Mouse (Mus musculus): ENCODE measurements around the gene H2-DMb1.
A peak's percentile ranks its signal among the peaks of the same experiment; 100 is the strongest.
"Not testable (repeated sequence)": the region's sequence is repeated elsewhere in the genome, so short reads cannot be mapped to it uniquely, and the experiment has no call there.

The H2-DMb1 gene

DNA sequence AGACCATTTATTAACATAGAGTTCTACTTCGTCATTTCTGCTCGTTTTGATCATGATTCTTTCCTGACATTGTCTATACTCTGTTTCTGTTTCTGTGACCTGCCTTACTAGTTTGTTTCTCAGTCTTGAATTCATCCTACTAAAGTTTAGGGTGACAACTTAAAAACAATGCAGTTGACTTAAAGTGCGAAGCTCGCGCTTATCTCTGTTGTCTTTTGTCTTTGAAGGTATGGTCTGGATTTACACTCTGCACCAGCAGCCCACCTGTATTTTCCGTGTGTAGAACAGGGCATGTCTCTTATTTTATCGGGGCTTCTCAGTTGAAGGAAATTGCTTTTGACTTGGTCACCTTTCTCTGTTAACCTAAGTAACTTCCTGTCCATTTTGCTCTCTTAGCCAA, 29.8 kb upstream of the H2-DMb1 start:
- no peak for DNase-seq (ENCODE audit: low spot score)

DNA sequence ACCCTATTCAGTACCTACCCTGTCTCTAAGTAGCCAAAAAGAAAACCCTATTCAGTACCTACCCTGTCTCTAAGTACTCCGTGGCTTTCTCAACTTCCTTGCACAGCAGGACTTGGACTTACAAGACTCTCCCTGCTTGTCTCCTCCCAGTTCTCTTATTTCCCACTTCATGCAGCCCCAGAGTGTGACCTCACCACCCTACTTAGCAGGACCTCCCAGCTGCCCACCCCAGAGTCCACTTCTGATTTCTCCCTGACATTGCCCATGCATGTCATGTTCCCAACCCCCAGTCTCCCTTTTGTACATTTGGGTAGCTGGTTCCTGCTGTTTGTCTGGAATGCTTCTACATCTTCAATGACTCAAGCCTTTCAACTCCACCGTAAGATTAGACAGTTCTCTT, 29.4 kb upstream of the H2-DMb1 start:
- no peak for DNase-seq (ENCODE audit: low spot score)

DNA sequence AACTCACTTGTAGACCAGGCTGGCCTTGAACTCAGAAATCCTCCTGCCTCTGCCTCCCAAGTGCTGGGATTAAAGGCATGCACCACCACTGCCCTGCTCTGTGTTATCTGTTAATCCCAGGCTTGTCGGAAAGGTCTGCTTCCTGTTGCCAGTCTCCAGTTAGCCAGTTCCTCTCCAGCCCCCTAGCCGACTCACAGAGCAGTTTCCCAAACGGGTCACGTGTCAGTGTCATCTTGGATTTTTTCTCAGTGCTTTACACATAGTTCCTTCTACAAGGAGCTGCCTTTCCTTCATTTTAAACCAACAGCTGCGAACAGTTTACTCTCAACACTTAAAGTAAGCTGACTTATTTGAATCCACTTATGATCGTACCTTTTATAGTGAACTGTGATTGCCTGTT, 28.2 kb upstream of the H2-DMb1 start:
- DNase-seq (ENCODE audit: low spot score), result no peak

DNA sequence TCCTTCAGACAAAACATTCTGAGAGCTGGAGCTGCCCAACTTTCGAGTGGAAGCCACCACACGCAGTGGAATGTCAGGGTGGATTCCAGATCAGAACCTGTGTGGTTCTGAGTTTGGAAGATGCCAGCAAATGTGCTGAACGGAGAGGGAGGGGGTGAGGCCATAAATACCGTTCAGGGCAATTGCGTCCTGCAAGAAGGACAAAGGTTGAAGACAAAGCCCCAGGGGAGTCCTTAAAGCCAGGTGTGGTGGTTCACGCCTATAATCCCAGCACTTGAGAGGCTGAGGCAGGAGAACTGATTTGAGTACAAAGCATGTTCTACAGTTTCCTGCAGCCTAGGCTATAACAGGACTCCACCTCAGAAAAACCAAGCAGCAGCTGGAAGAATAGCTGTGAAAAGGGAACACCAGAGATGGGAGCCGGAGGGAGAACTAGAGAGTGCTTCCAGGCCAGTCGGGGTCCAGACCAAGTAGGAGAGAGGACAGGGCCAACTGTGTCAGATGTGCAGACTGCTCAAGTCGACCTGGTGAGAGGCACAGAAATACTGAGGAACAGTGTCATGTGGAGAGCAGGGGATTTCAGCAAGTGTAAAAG, 25.9 kb upstream of the H2-DMb1 start:
- no peak for DNase-seq (ENCODE audit: low spot score)

DNA sequence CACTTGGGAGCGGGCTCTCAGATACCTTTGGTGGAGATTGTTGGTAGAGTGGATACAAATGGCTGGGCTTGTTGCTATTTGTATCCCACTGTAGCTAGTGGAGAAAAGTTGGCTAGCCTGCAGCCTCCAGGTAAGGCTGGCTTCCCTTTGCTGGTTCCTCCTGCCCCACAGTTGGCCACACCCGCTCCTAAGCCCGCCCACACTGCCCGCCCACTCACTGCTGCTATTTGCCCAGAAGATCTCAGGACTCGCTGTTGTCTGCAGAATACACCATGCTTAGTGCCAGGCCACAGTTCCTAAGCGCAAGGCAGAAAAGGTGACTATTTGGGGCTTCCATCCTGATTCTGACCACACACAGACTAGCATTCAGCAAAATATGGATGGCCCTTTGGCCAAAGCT, 25.4 kb upstream of the H2-DMb1 start:
- no peak for DNase-seq (ENCODE audit: low spot score)

DNA sequence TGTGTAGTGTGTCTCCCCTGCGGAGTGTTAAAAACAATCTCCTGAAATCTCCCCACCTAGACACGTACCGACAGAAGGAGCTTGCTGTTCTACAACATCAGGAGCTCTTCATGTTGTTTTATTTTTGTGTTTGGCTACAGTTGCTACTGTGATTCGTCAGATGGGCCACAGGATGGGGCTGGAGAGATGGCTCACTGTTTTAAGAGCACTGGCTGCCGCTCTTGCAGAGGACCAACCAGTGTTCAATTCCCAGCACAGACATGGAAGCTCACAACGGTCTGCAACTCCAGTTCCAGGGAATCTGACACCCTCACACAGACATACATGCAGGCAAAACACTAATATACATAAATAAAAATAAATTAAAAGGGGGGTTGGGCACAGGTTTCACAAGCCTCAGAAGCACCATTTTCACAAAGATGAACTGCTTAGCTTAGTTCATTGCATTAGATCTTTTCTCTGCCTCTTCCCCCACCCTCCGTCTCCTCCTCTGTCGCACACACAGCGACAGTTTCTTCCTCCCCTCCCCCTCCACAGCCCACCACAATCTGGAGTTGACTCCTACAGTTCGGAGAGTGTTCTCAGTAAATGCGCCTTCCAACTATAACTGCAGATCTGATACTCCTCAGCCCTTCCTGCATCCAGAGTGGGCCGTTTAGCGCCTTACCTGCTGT, 24.5 kb upstream of the H2-DMb1 start:
- DNase-seq (ENCODE audit: low spot score), result no peak

DNA sequence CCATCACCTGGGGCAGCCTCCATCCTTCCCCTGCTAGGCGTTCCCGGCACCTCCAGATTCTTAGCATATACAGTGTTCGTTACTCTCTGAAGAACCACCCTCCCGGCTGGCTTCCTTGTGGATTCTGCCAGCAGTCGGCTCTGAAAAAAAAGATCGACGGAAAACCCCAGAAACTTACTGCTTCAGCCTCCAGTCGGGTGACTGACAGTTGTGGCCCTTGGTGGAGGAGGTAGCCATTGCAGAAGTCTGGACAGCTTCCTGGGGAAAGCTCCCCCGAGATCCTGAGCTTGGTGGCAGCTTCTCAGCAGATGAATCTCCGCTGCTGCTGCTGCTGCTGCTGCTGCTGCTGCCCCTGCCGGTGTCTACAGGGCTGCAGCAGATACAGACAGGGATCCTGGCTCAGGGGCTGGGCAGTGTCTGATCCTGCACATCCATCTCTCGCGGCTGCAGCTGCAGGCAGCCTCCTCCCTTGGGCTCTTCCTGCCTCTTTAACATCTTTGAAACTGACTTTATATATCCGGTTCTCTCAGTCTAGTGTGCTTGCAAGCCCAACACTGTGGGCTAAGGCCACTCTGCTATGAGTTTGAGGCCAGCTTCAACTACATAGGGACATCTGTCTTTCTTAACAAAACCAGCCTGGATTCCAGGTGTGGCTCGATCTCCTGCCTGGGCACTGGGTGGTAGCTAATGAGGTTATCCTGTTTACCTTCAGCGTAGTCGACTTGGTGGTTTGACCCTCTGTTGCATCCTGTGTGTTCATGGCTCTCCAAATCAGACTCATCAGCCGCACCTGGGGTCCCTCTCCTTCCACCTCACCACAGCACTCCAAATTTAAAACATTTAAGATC, 23.7 kb upstream of the H2-DMb1 start:
- no peak for DNase-seq (ENCODE audit: low spot score)

DNA sequence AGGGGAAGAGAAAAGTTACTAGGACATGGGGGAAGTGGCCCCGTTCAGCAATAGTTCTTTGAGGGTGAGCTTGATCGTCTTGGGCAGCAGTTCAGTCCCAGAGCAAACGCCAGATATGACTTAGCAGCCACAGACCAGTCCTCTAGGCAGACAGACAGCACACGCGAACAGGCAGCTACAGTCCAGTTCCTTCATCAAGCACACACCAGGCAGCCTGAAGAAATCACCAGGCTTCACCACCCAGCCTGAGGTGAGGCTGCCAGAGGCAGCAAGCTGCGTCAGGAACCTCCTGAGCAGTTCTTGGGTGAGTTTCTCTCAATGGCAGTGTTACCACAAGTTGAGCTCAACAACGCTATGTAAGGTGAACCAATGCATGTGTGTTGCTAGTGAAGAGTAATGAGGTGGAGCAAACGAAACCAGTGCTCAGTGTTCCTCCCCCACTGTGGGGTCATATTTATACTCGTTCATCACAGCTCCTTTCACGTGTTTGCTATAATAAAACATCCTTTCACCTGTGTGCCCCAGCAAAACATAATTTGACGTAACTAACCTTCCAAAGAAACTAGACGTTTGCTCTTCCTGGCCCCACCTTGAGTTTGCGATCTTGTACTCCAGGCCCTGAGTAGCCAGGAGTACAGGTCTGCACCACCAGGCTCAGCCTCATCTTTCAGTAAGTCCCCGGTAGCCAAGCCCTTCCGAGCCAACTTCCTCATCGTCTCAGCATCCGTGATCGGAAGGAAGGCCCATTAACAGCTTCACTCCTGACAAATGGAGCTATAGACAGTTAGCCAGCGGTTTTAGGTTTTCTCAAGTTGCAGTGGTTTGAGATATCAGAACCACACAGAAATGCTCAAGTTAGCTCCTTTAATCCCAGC, 22.6 kb upstream of the H2-DMb1 start:
- DNase-seq (ENCODE audit: low spot score), result no peak

DNA sequence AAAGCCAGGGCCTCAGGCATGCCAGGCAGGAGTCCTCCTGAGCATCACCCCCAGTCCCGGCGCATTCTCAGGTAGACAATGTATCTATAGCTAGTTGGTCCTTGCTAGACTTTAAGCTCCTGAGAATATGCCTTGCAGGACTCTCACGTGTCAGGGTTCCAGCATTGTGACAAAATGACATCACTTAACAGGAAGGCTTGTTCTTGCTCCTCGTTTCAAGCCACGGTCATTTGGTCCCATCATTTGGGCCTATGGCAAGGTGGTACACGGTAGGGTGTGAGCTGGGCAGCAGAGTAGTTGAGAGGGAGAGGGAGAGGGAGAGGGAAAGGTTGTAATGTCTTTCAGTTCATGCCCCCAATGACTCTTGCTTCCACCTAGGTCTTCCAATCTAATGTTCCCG, 21.0 kb upstream of the H2-DMb1 start:
- DNase-seq (ENCODE audit: low spot score), result no peak

DNA sequence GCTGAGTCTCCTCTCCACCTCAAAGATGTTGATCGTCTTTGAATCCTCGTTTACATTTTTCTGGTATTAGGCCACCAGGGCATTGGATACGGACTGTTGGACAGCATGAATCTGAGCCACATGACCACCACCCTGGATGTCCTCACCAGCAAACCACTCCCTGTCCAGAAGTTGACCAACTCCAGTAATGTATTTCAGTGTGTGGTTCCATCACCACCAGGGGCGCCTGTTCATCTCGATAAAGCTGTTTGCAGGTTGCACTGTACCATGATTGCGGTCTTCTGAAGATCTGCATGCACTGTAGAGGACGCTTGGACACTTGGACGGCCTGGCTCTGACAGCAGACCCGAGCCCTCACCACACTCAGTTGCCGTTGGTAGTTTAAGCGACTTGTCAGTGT, 19.6 kb upstream of the H2-DMb1 start:
- DNase-seq (ENCODE audit: low spot score), result no peak

DNA sequence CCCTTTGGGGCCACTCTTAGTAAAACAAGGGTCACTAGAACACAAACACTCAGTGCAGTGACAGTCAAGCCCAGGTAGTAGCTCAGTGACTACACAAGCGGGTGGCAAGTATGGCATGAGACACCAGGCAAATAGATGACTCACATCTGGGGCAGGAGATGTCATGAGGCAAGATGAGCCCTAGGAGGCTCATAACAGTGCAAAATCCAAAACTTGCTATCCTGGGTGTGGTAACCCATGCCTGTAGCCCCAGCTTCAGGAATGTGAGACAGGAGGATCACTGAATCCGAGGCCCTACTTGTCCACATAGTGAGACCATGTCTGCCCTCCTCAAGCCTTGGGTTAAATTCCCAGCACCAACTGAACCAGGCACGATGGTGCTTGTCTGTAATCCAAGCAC, 18.4 kb upstream of the H2-DMb1 start:
- DNase-seq (ENCODE audit: low spot score), result no peak

DNA sequence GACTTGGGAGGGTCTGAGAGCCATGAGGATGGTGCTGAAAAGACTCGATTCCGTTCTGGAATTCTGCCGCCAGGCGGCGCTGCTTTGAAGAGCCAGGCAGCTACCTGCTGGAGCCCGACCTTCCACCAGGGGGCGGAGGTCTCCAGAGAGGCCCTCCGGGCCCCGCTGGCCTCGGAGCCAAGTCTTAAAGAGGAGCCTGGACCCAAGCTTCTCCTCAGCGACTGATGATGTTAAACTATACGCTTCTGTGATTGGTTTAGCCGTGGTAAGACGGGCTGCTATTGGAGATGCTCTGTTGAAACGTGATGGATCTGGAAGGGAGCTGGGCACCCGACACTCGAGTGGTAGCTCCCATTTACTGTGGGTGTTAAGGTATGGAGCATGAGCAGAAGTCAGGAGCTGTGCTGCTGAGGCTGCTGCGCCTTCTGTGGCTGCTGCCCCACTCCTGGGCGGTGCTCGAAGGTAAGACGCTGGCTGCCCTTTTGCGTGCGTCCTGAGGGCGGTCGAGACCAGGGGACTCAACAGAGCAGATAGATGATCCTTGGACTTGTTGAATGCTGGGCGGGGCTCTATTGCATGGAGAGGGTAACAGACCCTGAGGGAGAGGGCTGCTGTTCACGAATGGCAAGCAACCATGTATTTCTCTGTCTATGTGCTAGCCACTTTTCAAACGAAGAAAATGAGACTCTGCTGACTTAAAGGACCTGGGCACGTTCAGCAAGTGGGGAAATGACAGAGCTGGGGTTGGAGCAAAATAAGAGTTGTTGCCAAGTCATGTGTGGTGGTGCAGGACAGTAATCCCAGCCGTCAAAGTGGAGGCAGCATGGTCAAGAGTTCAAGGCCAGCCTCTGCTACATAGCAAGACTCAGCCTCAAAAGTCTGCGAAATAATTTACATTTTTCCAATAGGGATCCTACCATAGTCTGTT, 17.3 kb upstream of the H2-DMb1 start:
- peak; percentile 100 for DNase-seq (ENCODE audit: low spot score)

DNA sequence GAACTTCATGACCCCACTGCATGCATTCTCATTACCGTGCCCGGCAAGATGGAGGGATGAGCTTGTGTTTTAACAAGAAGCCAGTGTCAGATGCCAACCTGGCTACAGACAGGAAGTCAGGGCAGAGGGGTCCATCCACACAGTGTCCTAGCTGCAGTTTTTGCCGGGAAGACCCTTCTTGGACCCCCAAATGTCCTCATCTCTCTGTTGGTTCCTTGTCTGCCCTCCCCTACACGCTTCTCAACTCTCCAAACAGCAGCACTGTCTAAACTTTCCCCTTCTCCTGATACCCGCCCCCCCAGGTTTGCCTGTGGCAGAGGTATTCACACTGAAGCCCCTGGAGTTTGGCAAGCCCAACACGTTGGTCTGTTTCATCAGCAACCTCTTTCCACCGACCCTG, 15.3 kb upstream of the H2-DMb1 start:
- DNase-seq (ENCODE audit: low spot score), result no peak

DNA sequence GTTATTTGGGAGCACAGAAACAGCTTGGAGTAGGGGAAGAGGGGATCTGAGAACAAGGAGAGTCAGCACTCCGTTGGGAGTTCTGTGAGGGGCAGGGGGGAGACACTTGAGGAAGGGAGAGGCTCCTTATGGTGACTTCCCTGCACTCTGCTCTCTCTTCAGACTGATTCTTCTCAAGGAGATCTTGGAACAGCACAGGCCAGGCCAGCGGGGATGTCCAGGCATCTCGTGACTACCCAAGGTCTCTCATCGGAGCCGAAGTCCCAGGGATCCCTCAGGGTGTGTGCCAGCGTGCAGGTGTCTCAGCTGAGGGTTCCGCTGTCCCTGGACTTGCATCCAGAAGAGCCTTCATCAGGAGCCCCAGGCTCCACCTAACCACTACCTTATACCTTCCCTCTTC, 14.2 kb upstream of the H2-DMb1 start:
- DNase-seq (ENCODE audit: low spot score), result no peak

DNA sequence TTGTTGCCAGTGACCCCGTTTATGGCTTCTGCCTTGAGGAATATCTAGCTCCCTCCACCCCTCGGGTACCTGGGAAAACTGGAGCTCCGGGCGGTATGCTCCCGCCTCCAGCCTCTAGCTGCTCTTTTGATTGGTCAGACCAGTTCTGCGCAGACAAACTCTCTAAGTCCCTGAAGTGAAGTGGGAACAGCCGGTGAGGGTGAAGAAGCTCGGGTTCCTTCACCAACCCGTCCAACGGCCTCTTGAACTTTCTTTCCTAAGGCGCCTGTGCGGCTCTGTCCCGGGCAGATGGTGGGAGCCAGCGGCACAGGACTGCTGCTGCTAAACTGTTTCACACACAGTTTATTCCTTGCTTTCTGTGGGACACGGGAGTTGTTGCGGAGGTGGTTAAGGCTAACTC, 13.5 kb upstream of the H2-DMb1 start:
- DNase-seq (ENCODE audit: low spot score), result no peak

DNA sequence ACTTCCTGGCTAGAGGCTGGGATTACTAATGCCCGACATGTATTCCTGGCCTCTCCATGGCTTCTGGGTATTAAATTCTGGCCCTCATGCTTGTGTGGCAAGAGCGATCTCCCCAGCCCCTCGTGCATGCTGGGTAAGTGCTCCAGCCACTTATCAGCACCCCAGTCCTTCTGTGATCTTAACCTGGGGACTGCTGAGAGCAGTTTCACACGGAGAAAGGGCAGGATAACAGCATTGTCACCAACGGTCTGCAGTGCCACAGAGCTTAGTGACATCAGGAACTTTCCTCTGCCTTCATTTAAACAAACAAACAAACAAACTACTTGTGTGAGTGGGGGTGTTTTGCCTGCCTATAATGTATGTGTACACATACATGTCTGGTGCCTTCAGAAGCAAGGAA, 12.6 kb upstream of the H2-DMb1 start:
- DNase-seq (ENCODE audit: low spot score), result no peak

DNA sequence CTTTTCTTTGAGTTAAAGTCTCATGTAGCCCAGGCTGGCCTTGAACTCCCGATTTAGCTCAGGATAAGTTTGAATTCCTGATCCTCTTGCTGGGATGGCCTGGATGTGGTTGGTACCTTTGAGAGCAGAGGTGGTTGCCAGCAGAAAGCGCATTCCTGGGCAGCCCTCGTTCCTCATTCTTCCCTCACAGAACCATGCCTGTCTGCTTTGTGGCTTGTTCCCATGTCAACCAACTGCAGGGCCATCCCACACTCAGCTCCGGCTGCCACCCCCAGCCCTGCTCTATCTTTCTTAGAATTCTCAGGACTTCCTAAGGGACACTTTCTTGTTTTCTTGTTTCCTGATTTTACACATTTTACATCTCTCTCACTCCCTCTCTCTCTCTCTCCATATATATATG, 11.4 kb upstream of the H2-DMb1 start:
- no peak for DNase-seq (ENCODE audit: low spot score)

DNA sequence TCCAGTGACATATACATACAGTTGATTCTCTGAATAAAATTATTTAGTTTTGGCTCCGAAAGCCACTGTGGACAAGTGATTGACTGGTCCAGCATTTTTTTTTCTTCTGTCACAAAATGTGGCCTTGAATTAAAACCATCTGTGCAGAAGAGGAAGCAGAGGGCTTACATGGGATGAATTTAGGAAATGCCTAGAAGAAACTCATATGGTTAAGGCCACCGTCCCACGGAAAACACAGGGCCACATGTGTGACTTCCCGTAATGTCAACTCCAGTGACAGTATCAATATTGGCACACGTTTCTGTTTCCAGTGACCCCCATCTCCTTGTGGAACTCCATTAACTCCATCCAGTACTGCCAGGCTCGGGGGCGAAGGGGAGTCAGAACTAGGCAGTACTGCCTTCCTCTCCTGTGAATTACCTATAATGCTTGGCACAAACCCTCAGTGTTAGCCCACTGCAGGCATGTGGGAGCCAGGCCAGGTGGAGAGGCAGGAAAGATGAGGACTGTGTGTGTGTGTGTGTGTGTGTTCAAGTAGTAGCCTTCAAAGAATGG, 10.3 kb upstream of the H2-DMb1 start:
- DNase-seq (ENCODE audit: low spot score), result no peak

DNA sequence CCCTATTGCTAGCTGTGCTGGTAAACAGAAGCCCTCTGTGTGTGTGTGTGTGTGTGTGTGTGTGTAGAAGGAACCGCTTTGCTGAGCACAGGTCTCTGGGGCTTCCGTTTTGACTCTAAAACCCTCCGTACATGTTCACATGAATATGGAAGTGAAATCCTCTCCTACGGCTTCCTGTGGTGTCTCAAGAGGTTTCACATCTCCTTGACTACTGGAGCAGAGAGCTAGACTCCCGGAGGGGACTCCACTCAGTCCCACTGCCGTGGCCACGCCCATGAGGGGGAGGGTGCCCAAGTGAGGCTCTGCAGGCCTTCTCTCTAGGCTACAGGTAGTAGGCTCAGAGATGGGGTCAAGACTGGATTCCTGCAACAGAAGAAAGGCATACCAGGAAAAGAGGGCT, 9.8 kb upstream of the H2-DMb1 start, which contains the start of gene H2-DMb2:
TSS of gene H2-DMb2 (plus strand) at position 275 of the 400 bp plus-strand sequence.
- no peak for DNase-seq (ENCODE audit: low spot score)

DNA sequence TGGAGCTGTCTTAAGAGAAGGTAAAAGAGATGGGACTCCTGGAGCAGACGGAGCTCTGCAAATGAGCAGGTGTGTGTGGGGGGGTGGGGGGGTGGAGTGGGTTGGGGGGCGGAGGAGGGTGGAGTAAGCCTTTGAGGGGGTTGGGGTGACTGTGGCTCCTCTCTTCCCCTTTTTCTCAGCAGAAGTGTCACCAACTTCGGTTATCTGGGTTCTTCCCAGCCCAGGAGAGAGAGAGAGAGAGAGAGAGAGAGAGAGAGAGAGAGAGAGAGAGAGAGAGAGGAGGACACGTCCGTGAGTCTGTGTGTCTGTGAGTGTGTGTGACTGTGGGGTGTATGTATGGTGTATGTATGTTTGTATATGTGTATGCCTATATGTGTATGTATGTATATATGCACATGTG, 9.4 kb upstream of the H2-DMb1 start:
- no peak for DNase-seq (ENCODE audit: low spot score)

DNA sequence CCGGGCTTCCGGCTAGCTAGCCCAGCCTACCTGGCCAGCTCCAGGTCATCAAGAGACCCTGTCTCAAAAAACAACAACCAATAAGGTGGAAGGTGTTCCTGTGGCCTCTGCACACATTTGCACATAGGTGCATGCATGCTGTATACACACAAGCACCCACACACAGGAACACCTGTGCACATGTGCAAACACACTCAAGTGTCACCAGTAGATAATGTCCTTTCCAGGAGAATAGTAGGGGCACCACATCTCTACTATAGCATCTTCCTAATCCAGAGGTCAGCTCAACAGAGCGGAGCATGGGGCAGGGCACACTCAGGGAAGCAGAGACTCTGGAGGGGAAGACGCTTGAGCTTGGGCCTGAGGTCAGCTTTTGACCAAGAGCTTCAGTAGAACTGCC, 8.7 kb upstream of the H2-DMb1 start:
- not testable (repeated sequence) for DNase-seq (ENCODE audit: low spot score)

All from urinary bladder, postnatal 25 days (tissue).